ENCODE assay signal across 8 mouse cellular contexts in the genomic region with DNA sequence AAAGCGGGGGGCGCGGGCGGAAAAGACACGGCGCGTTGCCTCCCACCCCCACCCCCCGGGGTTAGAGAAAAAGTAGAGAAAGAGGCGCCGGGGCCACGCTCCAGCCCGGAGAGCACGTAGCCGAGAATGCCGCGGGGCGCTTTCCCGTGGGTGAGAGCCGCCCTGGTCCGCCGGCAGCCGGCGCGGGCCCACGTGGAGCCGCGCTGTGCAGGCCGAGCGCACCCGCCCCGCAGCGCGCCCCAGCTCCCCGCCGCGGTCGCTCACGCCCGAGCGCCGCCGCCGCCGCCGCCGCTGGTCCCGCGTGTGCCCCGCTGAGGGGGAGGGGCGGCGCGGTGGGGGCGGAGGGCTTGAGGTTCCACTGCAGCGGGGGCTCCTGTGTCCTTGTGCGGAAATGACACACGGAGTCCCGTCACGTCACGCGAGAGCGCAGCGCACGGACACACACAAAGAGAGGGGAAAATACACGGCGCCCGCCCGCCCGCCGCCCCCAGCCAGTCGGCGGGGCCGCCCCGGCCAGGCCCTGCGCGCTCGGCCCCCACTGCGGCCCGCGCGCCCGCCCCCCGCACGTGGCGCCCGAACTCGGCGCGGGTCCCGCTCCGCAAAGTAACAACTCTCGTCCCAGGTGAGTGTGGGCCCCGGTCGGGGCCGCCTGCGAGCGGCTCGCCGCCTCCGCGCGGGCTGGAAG. TPM values are rescaled to one million over a fixed set of nuclear protein-coding genes. Genes with fewer than 3 reads are reported as not detected.
A peak's percentile ranks its signal among the peaks of the same experiment; 100 is the strongest.
DNase-seq lines count a peak whose midpoint lies in the region; ATAC-seq and TF ChIP-seq lines count a peak whose summit lies in the region.

Gene Bend3, plus strand, starts transcription at position 81 of the 685 bp plus-strand sequence.

- H3K36me3 ChIP-seq in embryonic facial prominence, embryonic 12.5 days, result no peaks in the 10 kb centered on the region
- no peaks in the 10 kb centered on the region for H3K36me3 ChIP-seq in heart, embryonic 11.5 days (ENCODE audit: control insufficient read depth, insufficient read depth, low read length)
- no peaks in the 10 kb centered on the region for H3K36me3 ChIP-seq in kidney, postnatal 0 days (ENCODE audit: insufficient read depth, low read length)
- no peaks in the 10 kb centered on the region for H3K36me3 ChIP-seq in liver, embryonic 12.5 days
- H3K36me3 ChIP-seq in stomach, postnatal 0 days (ENCODE audit: control insufficient read depth, insufficient read depth, low read length), result no peaks in the 10 kb centered on the region

- H3K9me3 ChIP-seq in embryonic facial prominence, embryonic 12.5 days, result no peaks in the 10 kb centered on the region
- H3K9me3 ChIP-seq in heart, embryonic 11.5 days (replicated peaks; ENCODE audit: control insufficient read depth, low read length), result no peaks in the 10 kb centered on the region
- no peaks in the 10 kb centered on the region for H3K9me3 ChIP-seq in kidney, postnatal 0 days (replicated peaks; ENCODE audit: low read length)
- no peaks in the 10 kb centered on the region for H3K9me3 ChIP-seq in liver, embryonic 12.5 days (replicated peaks)
- no peaks in the 10 kb centered on the region for H3K9me3 ChIP-seq in stomach, postnatal 0 days (ENCODE audit: control insufficient read depth, low read length)

- peak; percentile 62 for ATAC-seq in embryonic facial prominence, embryonic 12.5 days (ENCODE audit: insufficient number of reproducible peaks, insufficient read depth, low FRiP score, low TSS enrichment)
- peak; percentile 59 for ATAC-seq in heart, embryonic 11.5 days (replicated peaks; ENCODE audit: insufficient number of reproducible peaks, low FRiP score, low TSS enrichment)
- peak; percentile 65 for ATAC-seq in kidney, postnatal 0 days (replicated peaks; ENCODE audit: low FRiP score, low read depth)
- ATAC-seq in liver, embryonic 12.5 days, result peak; percentile 22
- peak; percentile 77 for ATAC-seq in stomach, postnatal 0 days (ENCODE audit: low FRiP score, low TSS enrichment)

- TF ChIP-seq EP300 in stomach, postnatal 0 days (optimal IDR thresholded peaks at IDR 0.05), result no peak

- peak within 1 kb of the TSS; percentile 77 for H3K4me3 ChIP-seq in embryonic facial prominence, embryonic 12.5 days
- peak within 1 kb of the TSS; percentile 84 for H3K4me3 ChIP-seq in heart, embryonic 11.5 days (ENCODE audit: low read depth, low read length)
- peak within 1 kb of the TSS; percentile 92 for H3K4me3 ChIP-seq in kidney, postnatal 0 days (replicated peaks; ENCODE audit: low read depth, low read length)
- H3K4me3 ChIP-seq in liver, embryonic 12.5 days, result peak within 1 kb of the TSS; percentile 74
- H3K4me3 ChIP-seq in stomach, postnatal 0 days (ENCODE audit: low read depth, low read length), result peak within 1 kb of the TSS; percentile 82

- H3K4me1 ChIP-seq in embryonic facial prominence, embryonic 12.5 days, result peaks cover 32% of the 10 kb centered on the region
- H3K4me1 ChIP-seq in heart, embryonic 11.5 days (ENCODE audit: control insufficient read depth, insufficient read depth, low read length), result peaks cover 18% of the 10 kb centered on the region
- H3K4me1 ChIP-seq in kidney, postnatal 0 days (replicated peaks; ENCODE audit: insufficient read depth, low read length), result peaks cover 21% of the 10 kb centered on the region; the same call in 1 of the 2 replicates
- peaks cover 57% of the 10 kb centered on the region for H3K4me1 ChIP-seq in liver, embryonic 12.5 days
- no peaks in the 10 kb centered on the region for H3K4me1 ChIP-seq in stomach, postnatal 0 days (replicated peaks; ENCODE audit: control insufficient read depth, insufficient read depth)

- H3K27ac ChIP-seq in embryonic facial prominence, embryonic 12.5 days, result peak within 1 kb of the TSS; percentile 99
- H3K27ac ChIP-seq in heart, embryonic 11.5 days (ENCODE audit: low read depth, low read length), result peak within 1 kb of the TSS; percentile 97
- H3K27ac ChIP-seq in kidney, postnatal 0 days, result peak within 1 kb of the TSS; percentile 98
- peak within 1 kb of the TSS; percentile 93 for H3K27ac ChIP-seq in liver, embryonic 12.5 days
- peak within 1 kb of the TSS; percentile 96 for H3K27ac ChIP-seq in stomach, postnatal 0 days (replicated peaks)

- peak within 1 kb of the TSS; percentile 88 for H3K4me2 ChIP-seq in embryonic facial prominence, embryonic 12.5 days (replicated peaks)
- peak within 1 kb of the TSS; percentile 97 for H3K4me2 ChIP-seq in heart, embryonic 11.5 days
- H3K4me2 ChIP-seq in kidney, postnatal 0 days (ENCODE audit: low read length), result peak within 1 kb of the TSS; percentile 100
- peak within 1 kb of the TSS; percentile 99 for H3K4me2 ChIP-seq in liver, embryonic 12.5 days
- H3K4me2 ChIP-seq in stomach, postnatal 0 days (replicated peaks; ENCODE audit: low read depth), result peak within 1 kb of the TSS; percentile 100

- under 1% methylated on average over 71 of the region's 101 CpGs for WGBS in embryonic facial prominence, embryonic 12.5 days
- under 1% methylated on average over 77 of the region's 101 CpGs for WGBS in heart, embryonic 11.5 days (ENCODE audit: insufficient replicate concordance)
- 1% methylated on average over 77 of the region's 101 CpGs for WGBS in kidney, postnatal 0 days
- under 1% methylated on average over 100 of the region's 101 CpGs for WGBS in liver, embryonic 12.5 days (ENCODE audit: insufficient replicate concordance)
- 1% methylated on average over 61 of the region's 101 CpGs for WGBS in stomach, postnatal 0 days

- H3K9ac ChIP-seq in embryonic facial prominence, embryonic 12.5 days, result peak within 1 kb of the TSS; percentile 96
- H3K9ac ChIP-seq in heart, embryonic 11.5 days (ENCODE audit: low read depth, low read length), result peak within 1 kb of the TSS; percentile 95
- peak within 1 kb of the TSS; percentile 97 for H3K9ac ChIP-seq in kidney, postnatal 0 days (ENCODE audit: low read depth, low read length)
- peak within 1 kb of the TSS; percentile 86 for H3K9ac ChIP-seq in liver, embryonic 12.5 days
- peak within 1 kb of the TSS; percentile 88 for H3K9ac ChIP-seq in stomach, postnatal 0 days (ENCODE audit: low read length)

- no peaks in the 10 kb centered on the region for H3K27me3 ChIP-seq in embryonic facial prominence, embryonic 12.5 days
- H3K27me3 ChIP-seq in heart, embryonic 11.5 days (ENCODE audit: control insufficient read depth, insufficient read depth, low read length), result no peaks in the 10 kb centered on the region
- H3K27me3 ChIP-seq in kidney, postnatal 0 days (ENCODE audit: insufficient read depth, low read length), result no peaks in the 10 kb centered on the region
- H3K27me3 ChIP-seq in liver, embryonic 12.5 days (replicated peaks), result no peaks in the 10 kb centered on the region
- no peaks in the 10 kb centered on the region for H3K27me3 ChIP-seq in stomach, postnatal 0 days (ENCODE audit: control insufficient read depth, insufficient read depth, low read length)

- DNase-seq in 3T3-L1 (ENCODE audit: low read depth, low spot score), result peak; percentile 25
- DNase-seq in adrenal gland, postnatal 10 days, result peak; percentile 72
- peak; percentile 27 for DNase-seq in kidney, postnatal 0 days (ENCODE audit: low spot score)
- peak; percentile 73 for DNase-seq in naive thymus-derived CD4-positive, alpha-beta T cell, adult 2 months (ENCODE audit: low read depth)
- peak; percentile 72 for DNase-seq in stomach, postnatal 0 days (ENCODE audit: low spot score)

- TF ChIP-seq CTCF in kidney, postnatal 0 days (IDR thresholded peaks at IDR 0.05; ENCODE audit: low read depth), result no peak
- no peak for TF ChIP-seq CTCF in stomach, postnatal 0 days (IDR thresholded peaks at IDR 0.05; ENCODE audit: low read depth)

RNA-seq across cellular contexts. Expression of gene Bend3, which starts in this region (rescaled TPM):
- 1 to 10 TPM; 7.8 to 10.0 TPM for total RNA-seq in adrenal gland, postnatal 10 days (2021)
- 6.4 and 6.6 TPM in 2 replicates for polyA plus RNA-seq in embryonic facial prominence, embryonic 12.5 days (2016; fragmentation: Nextera tagmentation; extraction: Ambion mirVana)
- 3.9 and 4.1 TPM in 2 replicates for polyA plus RNA-seq in heart, embryonic 11.5 days (2014; fragmentation: Nextera tagmentation; extraction: Ambion mirVana)
- polyA plus RNA-seq in kidney, postnatal 0 days (2015; fragmentation: Nextera tagmentation; extraction: Ambion mirVana), result 2.8 TPM in 2 replicates
- polyA plus RNA-seq in liver, embryonic 12.5 days (2016; fragmentation: Nextera tagmentation; extraction: Ambion mirVana), result 3.0 and 4.2 TPM in 2 replicates
- polyA plus RNA-seq in stomach, postnatal 0 days (2015; fragmentation: Nextera tagmentation; extraction: Ambion mirVana), result 0.61 and 0.97 TPM in 2 replicates

Comparison
In these comparisons a context has a peak if more than half of its experiments do, and no peak if none do; other contexts are left out.
1. Peak in every context shown above with its lines: DNase-seq, ATAC-seq, H3K4me3 ChIP-seq and H3K27ac ChIP-seq.
2. Peak in DNase-seq, ATAC-seq, H3K4me3 ChIP-seq, H3K27ac ChIP-seq, H3K9ac ChIP-seq and H3K4me2 ChIP-seq in stomach, postnatal 0 days; RNA of the gene not detected or under 1 TPM.
3. ATAC-seq: peak in every context shown above with its lines; median percentile 77 in stomach, postnatal 0 days; 65 in kidney, postnatal 0 days; 62 in embryonic facial prominence, embryonic 12.5 days; 59 in heart, embryonic 11.5 days; 22 in liver, embryonic 12.5 days.